Mouse (Mus musculus): ENCODE results near the gene Zfp819. TPM values are rescaled to one million over a fixed set of nuclear protein-coding genes. Genes with fewer than 3 reads are reported as not detected.
"Not testable (repeated sequence)": the region's sequence is repeated elsewhere in the genome, so short reads cannot be mapped to it uniquely, and the experiment has no call there.

Gene Zfp819
- polyA plus RNA-seq, 2 experiments from 2014 or later, result 0.20 TPM; not detected in 1

DNA sequence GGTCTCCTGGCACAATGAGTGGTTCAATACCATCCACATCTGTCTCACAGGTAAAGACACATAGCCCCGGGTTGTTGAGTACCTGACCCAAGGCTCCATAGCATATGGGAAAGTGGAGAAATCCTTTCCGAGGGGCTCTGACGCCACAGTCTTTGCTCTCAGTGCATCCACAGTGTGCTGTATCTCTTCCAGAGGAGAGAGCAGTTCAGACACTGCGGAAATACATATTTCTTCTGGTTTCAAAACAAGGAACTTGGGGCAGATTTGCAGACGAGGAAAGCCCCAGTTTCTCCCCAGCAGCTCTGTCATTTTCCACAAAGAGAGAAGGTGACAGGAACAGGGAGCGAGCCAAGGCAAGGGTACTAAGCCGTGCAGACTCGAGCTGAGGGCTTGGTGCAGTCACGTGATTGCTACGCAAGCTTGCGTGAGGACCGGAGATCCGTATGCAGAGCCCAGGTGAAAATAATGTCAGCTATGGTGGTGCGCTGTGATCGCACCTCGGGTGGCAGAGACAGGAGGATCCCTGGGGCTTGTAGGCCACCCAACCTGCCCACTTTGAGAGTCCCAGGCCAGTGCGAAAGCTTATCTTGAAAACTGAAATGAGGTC lies 36.2 kb downstream of the Zfp819 start:
- no peak for ATAC-seq

- no peak for ATAC-seq
These were observed 45.7 kb downstream of the Zfp819 start for GRCm38 (mm10) chr7:43652683-43653082.

- ATAC-seq, result no peak
These were observed 47.5 kb downstream of the Zfp819 start for GRCm38 (mm10) chr7:43654519-43654918.

- ATAC-seq, result no peak
These were observed 49.3 kb downstream of the Zfp819 start for GRCm38 (mm10) chr7:43656232-43656631.

GRCm38 (mm10) chr7:43660002-43660401 lies 53.0 kb downstream of the Zfp819 start, which contains the start of gene Siglece:
Siglece (minus strand) TSS chr7:43660161.
- ATAC-seq, result no peak

DNA sequence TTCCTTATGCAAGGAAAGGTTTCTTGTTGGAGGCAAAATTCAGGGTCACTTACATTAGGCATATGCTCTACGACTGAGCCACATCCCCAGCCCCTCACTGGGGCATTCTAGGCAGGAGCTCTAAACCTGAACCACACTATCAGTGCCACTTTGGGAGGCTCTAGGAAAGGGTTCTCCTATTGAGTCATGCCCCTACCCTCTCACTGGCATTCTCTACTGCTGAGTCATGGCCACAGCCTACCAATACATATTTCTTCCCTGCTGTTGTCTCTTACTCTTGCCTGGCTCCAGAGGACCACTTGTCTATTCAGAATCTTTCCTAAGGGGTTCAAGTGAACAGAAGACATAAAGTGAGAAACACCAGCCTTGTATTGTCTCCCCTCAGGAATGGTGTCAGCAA lies 55.8 kb downstream of the Zfp819 start:
- no peak for ATAC-seq

DNA sequence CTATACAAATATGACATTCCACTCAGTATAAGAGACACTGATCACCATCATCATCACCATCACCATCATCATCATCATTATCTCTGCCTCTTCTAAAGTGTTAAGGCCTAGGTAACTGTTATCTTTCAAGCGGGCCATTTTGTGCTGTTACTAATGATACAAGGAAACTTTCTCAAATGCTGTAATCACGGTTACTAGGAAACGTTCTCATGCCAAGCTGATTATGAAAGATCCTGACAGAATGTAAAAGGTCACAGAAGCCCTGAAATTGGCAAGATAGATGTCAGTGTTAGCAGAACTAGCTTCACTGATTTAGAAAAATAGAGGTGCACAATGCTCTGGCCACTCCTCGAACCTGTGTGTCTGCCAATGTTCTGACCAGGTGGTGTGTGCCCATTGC lies 60.3 kb downstream of the Zfp819 start:
- ATAC-seq, result not testable (repeated sequence)

Other genes starting within 250 kb of the Zfp819 start
- gene Siglecg, start 199.0 kb upstream of the Zfp819 start, polyA plus RNA-seq (2017; shearing (Covaris generic)), result 1 to 10 TPM in 1 of 2 experiments, not detected in 1; 2.4 TPM
- gene Lim2, start 179.5 kb upstream of the Zfp819 start, polyA plus RNA-seq (2017; shearing (Covaris generic)), result not detected
- gene Nkg7, start 170.1 kb upstream of the Zfp819 start, polyA plus RNA-seq (2017; shearing (Covaris generic)), result 100 to 1,000 TPM; 381 to 402 TPM
- 1 to 10 TPM in 1 of 2 experiments, not detected in 1; 1.4 TPM for gene Cldnd2, start 166.4 kb upstream of the Zfp819 start, polyA plus RNA-seq (2017; shearing (Covaris generic))
- gene Etfb, start 163.1 kb upstream of the Zfp819 start, polyA plus RNA-seq (2017; shearing (Covaris generic)), result 100 to 1,000 TPM; 235 to 271 TPM
- not detected for gene Gm45233, start 163.0 kb upstream of the Zfp819 start, polyA plus RNA-seq (2017; shearing (Covaris generic))
- gene Vsig10l, start 144.0 kb upstream of the Zfp819 start, polyA plus RNA-seq (2017; shearing (Covaris generic)), result 1 to 10 TPM; 1.2 to 4.3 TPM
- gene Iglon5, start 117.1 kb upstream of the Zfp819 start, polyA plus RNA-seq (2017; shearing (Covaris generic)), result not detected
- gene 4931406B18Rik, start 101.2 kb upstream of the Zfp819 start, polyA plus RNA-seq (2017; shearing (Covaris generic)), result not detected
- not detected for gene Cd33, start 62.7 kb upstream of the Zfp819 start, polyA plus RNA-seq (2017; shearing (Covaris generic))
- gene Zfp658, start 44.9 kb upstream of the Zfp819 start, polyA plus RNA-seq (2017; shearing (Covaris generic)), result 1 to 10 TPM; 3.2 to 3.4 TPM
- gene Zfp719, start 27.6 kb upstream of the Zfp819 start, polyA plus RNA-seq (2017; shearing (Covaris generic)), result 10 to 100 TPM in 1 of 2 experiments, 1 to 10 TPM in 1; 9.4 to 10.9 TPM
- gene Ceacam18, start 27.5 kb downstream of the Zfp819 start, polyA plus RNA-seq (2017; shearing (Covaris generic)), result not detected
- under 1 TPM in 1 of 2 experiments, not detected in 1; 0.34 TPM for gene Siglece, start 53.0 kb downstream of the Zfp819 start, polyA plus RNA-seq (2017; shearing (Covaris generic))
- 1 to 10 TPM; 1.2 to 1.3 TPM for gene Ctu1, start 64.8 kb downstream of the Zfp819 start, polyA plus RNA-seq (2017; shearing (Covaris generic))
- not detected for gene Klk14, start 83.2 kb downstream of the Zfp819 start, polyA plus RNA-seq (2017; shearing (Covaris generic))
- gene Klk13, start 105.4 kb downstream of the Zfp819 start, polyA plus RNA-seq (2017; shearing (Covaris generic)), result not detected
- gene Klk12, start 161.7 kb downstream of the Zfp819 start, polyA plus RNA-seq (2017; shearing (Covaris generic)), result not detected
- under 1 TPM in 1 of 2 experiments, not detected in 1; 0.36 TPM for gene Klk11, start 167.4 kb downstream of the Zfp819 start, polyA plus RNA-seq (2017; shearing (Covaris generic))
- under 1 TPM in 1 of 2 experiments, not detected in 1; 0.32 TPM for gene Klk10, start 173.9 kb downstream of the Zfp819 start, polyA plus RNA-seq (2017; shearing (Covaris generic))
- gene Klk9, start 184.7 kb downstream of the Zfp819 start, polyA plus RNA-seq (2017; shearing (Covaris generic)), result not detected
- gene Klk8, start 190.4 kb downstream of the Zfp819 start, polyA plus RNA-seq (2017; shearing (Covaris generic)), result 100 to 1,000 TPM; 179 to 197 TPM
- gene Klk7, start 204.1 kb downstream of the Zfp819 start, polyA plus RNA-seq (2017; shearing (Covaris generic)), result not detected
- gene Klk6, start 217.3 kb downstream of the Zfp819 start, polyA plus RNA-seq (2017; shearing (Covaris generic)), result not detected
- not detected for gene Klk5, start 234.8 kb downstream of the Zfp819 start, polyA plus RNA-seq (2017; shearing (Covaris generic))